Mouse (Mus musculus) gastrocnemius, adult 18-20 months (tissue): ENCODE measurements around the gene Cadm3. TPM values are rescaled to one million over a fixed set of nuclear protein-coding genes. Genes with fewer than 3 reads are reported as not detected.
A peak's percentile ranks its signal among the peaks of the same experiment; 100 is the strongest.

Experiments
- DNase-seq: peaks from one replicate; pipeline ENCODE4 v3.0.0; 2021; ENCODE audit warnings: low spot score
- total RNA-seq, 2 experiments: library from RNA; stranded (reverse); gene quantifications; 2 replicates each; pipeline ENCODE4 v1.2.3; 2021

Gene Cadm3
- total RNA-seq, 2 experiments from 2014 or later, result 7.4 to 7.7 TPM

GRCm38 (mm10) chr1:173359590-173360290, 7.8 kb downstream of the Cadm3 start:
- DNase-seq, result no peak

- no peak for DNase-seq
These were observed 9.7 kb downstream of the Cadm3 start for GRCm38 (mm10) chr1:173357799-173358198.

GRCm38 (mm10) chr1:173356699-173357098, 10.8 kb downstream of the Cadm3 start:
- DNase-seq, result no peak

GRCm38 (mm10) chr1:173355107-173355846, 12.2 kb downstream of the Cadm3 start:
- DNase-seq, result no peak

- DNase-seq, result no peak
These were observed 17.0 kb downstream of the Cadm3 start, which contains the start of gene Aim2 for GRCm38 (mm10) chr1:173350372-173350957. Gene Aim2, plus strand, starts transcription at chr1:173350879.

- peak; percentile 23 for DNase-seq
These were observed 17.5 kb downstream of the Cadm3 start for GRCm38 (mm10) chr1:173349946-173350345.

GRCm38 (mm10) chr1:173349192-173349591, 18.3 kb downstream of the Cadm3 start:
- no peak for DNase-seq

- DNase-seq, result no peak
These were observed 19.0 kb downstream of the Cadm3 start for GRCm38 (mm10) chr1:173348527-173348926.

GRCm38 (mm10) chr1:173345112-173345511, 22.4 kb downstream of the Cadm3 start:
- DNase-seq, result no peak

GRCm38 (mm10) chr1:173343934-173344333, 23.6 kb downstream of the Cadm3 start:
- no peak for DNase-seq

GRCm38 (mm10) chr1:173342425-173342824, 25.1 kb downstream of the Cadm3 start:
- DNase-seq, result no peak

- DNase-seq, result peak; percentile 42
These were observed 28.0 kb downstream of the Cadm3 start for GRCm38 (mm10) chr1:173339543-173339942.

GRCm38 (mm10) chr1:173337008-173337407, 30.5 kb downstream of the Cadm3 start:
- DNase-seq, result no peak

- no peak for DNase-seq
These were observed 31.6 kb downstream of the Cadm3 start for GRCm38 (mm10) chr1:173335903-173336302.

- DNase-seq, result no peak
These were observed 33.9 kb downstream of the Cadm3 start, which contains the start of gene Ackr1 for GRCm38 (mm10) chr1:173333312-173334253. Gene Ackr1, minus strand, starts transcription at chr1:173333750.

- no peak for DNase-seq
These were observed 35.1 kb downstream of the Cadm3 start for GRCm38 (mm10) chr1:173332418-173332817.

- DNase-seq, result no peak
These were observed 37.8 kb downstream of the Cadm3 start for GRCm38 (mm10) chr1:173329743-173330142.

- no peak for DNase-seq
These were observed 38.3 kb downstream of the Cadm3 start for GRCm38 (mm10) chr1:173329185-173329584.

- DNase-seq, result no peak
These were observed 39.0 kb downstream of the Cadm3 start for GRCm38 (mm10) chr1:173328446-173328845.

- DNase-seq, result no peak
These were observed 40.9 kb downstream of the Cadm3 start for GRCm38 (mm10) chr1:173326552-173326951.

GRCm38 (mm10) chr1:173325395-173325794, 42.1 kb downstream of the Cadm3 start:
- DNase-seq, result no peak
